Mouse (Mus musculus): ENCODE measurements around the gene Lrfn1.

Lrfn1 gene

DNA sequence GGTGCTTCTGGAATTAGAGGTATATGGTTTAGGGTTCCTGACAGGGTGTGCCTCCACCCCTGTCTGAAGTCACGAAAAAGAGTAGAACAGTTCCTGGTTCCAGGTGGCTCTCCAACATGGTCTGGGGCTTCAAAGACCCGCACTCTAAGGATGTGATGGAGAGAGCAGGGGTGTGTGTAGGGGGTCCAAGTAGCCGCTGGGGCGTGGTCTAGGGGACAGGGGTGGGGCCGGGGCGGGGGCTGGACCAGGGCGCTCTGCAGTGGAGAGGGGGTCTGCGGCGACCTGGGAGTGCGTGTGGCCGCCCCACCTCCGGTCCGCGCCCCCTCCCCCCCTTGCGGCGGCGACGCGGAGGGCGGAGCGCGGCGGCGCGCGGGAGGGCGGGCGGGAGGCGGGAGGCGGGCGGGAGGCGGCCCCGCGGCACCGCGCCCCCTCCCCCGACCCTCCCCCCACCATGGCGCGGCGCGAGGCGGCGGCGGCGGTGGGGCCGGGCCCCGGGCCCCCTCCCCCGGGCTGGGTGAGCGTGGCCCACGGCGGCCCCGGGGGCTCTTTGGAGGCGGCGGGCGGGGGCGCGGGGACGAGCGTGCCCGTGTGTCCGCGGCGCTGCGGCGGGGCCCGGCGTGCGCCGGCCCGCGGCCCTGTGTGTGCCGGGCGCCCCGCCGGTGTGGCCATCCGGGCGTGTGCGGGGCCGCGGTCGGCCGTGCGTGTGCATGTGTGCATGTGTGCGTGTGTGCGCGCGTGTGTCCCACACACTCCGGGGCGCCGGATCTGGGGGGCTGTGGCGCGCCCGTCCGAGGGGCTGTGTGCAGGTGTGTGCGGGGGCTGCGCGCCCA is at the start of gene Lrfn1:
TSS of gene Lrfn1 (plus strand) at position 450 of the 830 bp plus-strand sequence.
- in situ Hi-C loops (cut with MboI, MseI) = loop anchor here (5.0 kb wide), 2 partner anchors 76 to 141 kb away; no protein-coding TSS in a partner anchor

DNA sequence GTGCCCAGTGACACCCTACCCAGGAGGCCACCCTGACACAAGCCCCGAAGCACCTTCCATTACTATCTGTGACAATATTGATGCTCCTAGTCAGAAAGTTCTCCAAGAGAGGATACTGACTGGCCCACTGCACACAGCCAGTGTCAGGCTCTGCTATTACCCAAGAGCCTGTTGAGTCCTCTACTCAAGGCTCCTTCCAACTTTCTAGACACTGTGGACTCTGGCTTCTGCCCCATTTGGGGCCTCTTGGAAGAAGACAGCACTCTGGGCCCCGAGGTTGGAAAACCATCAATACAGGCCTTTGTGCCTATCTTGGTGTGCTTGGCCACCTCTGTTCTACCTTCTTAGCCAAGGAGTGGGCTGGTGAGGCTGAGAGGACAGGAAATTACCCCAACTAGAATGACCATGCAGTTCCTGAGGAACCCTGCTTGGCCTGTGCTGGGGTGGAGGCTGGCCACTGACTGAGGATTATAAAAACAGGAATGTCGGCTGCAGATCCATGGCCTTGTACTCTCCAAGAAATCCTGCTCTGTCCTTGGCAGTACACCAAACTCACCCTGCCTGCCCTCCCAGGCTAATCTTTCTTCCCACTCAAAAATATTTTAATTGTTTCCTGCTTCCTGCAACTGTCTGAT is 40.8 kb upstream of the Lrfn1 start:
- in situ Hi-C loops (cut with MboI, MseI) = no loop called here

DNA sequence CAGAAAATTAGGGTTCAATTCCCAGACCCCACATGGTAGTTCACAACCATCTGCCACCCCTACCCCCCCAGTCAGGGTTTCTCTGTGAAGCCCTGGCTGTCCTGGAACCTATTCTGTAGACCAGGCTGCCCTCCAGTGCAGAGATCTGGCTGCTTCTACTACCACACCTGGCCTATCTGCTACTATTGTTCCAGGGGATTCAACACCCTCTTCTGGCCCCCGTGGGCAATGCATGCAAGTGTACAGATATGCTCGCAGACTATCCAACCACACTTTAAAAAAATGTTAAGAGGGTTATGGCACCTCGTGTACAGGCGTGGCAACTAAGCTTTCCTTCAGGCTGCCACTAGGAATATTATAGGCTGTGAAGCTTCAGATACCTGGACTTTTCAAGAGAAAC is 39.0 kb upstream of the Lrfn1 start:
- in situ Hi-C loops (cut with MboI, MseI) = no loop called here

DNA sequence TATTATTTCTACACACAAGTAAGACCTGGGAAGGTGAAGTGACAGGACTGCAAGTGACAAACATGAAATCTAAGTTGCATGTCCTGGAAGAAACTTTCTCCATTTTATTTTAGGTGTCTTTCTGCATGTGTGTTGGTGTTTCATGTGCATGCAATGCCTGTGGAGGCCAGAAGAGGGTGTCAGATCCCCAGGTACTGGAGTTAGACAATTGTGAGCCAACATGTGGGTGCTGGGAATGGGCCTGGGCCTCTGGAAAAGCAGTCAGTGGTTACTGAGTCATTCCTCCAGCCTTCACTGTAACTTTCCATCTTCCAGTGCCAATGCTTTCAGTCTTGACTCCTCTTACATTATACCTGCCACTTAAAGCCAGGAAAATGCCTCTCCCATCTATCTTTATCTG is 34.4 kb upstream of the Lrfn1 start:
- in situ Hi-C loops (cut with MboI, MseI) = no loop called here

DNA sequence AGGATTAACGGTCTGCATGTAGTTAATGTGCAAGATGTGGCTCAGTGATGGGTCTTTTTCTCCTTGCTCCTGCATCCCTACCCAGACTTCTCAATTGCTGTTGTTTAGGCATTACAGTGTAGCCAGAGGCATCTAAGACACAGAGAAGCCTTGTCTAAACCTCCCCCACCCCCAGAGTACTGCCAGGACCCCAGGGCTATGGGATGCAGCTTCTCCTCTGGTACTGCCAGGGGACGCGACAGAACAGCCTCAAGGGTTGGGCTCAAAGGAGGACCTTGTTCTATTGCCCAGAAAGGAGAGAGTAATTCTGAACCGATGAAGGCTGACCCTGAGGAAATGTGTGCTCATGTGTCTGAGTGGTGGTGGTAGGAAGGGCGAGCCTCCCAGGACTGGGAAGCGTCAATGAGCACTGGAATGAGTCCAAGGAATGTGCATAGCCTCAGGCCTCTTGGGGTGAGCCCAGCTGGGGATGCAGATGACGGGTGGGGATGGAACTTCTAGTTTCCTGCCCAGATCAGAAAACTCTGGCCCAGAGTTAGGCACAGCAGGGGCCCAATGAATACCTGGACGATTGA is 33.6 kb upstream of the Lrfn1 start:
- in situ Hi-C loops (cut with MboI, MseI) = no loop called here

DNA sequence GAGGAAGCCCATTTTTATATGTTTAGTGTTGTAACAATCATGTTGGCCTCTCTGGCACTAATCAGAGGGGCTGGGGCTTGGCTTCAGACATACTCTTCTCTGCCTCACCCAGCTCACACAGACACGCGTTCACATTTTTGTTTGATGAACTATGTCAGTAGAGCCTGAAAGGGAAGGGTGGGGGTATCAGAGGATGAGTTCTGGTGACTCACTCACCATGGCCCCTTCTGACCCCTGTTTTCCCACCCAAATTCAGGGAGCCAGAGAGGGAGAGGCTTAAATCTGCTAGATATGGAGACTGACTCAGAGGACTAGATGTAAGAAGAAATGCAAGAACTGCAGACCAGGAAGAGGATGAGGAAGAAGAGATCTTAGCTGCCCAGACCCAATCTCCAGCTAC is 32.4 kb upstream of the Lrfn1 start:
- in situ Hi-C loops (cut with MboI, MseI) = no loop called here

DNA sequence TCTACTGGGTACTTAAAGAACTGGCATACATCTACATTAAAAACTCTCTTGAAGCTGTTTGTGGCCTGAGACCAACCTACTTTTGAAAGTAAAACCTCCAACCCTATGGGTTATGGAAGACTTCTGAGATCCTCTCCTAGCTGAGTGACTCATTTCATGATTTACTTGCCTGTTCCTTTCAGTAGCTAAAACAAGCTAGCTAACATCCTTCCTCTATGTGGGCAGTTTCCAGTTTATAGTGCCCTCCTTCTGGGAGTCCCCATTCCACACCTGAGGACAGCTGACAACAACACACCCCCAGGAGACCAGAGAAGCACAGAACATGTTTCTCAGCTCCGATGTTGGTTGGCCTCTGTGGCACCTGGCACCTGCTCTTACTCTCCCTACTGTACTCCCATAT is 28.8 kb upstream of the Lrfn1 start:
- in situ Hi-C loops (cut with MboI, MseI) = no loop called here

DNA sequence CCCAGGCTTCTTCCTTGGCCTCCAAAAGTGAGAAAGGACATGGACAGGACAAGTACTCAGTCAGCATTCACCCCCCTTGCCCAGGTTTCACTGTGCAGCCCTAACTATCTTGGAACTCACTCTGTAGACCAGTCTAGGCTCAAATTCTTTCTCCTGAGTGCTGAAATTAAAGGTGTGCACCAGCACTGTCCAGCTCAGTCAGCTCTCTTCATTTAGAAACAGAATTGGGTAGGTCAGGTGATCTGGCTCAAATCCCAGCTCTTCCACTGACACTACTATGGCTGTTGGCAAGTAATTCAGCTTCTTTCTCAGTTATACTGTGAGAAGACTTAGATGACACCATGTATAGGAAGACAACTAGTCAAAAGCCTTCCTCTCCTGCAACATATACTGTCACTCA is 24.0 kb upstream of the Lrfn1 start:
- in situ Hi-C loops (cut with MboI, MseI) = no loop called here

DNA sequence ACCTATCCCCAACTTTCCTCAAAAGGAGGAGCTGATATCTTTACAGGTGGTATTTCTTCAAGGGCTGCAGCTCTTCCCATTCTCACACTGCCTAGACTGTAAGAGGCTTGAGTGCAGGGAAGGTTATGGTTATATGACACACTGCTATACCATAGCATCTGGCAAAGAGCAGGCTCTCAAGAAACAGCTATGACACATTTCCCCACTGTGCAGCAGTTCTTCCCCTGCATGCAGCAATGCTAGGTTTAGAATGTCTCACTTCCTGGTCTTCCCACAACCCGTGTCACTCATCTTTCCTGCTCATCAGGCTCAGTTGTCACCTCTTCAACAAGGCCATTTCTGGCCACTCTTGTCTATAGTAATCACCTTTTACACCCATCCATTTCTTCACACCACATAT is 21.3 kb upstream of the Lrfn1 start:
- in situ Hi-C loops (cut with MboI, MseI) = no loop called here

DNA sequence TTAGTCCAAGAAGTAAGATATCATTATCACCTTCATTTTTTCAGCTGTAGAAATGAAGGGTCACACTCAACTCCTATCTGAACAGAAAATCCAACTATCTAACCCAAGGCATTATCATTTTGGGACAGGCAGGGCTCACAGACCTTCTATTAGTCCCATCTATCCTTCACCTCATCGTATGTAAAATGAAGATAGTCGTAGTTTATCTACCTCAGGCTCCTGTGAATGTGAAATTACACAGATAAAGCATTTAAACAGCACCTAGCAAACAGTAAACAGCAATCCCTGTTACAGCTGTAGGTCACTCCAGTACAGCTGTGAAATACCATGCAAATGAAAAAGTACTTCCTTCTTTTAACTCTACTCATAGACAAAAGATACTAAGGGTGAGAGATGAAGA is 19.5 kb upstream of the Lrfn1 start:
- in situ Hi-C loops (cut with MboI, MseI) = no loop called here

DNA sequence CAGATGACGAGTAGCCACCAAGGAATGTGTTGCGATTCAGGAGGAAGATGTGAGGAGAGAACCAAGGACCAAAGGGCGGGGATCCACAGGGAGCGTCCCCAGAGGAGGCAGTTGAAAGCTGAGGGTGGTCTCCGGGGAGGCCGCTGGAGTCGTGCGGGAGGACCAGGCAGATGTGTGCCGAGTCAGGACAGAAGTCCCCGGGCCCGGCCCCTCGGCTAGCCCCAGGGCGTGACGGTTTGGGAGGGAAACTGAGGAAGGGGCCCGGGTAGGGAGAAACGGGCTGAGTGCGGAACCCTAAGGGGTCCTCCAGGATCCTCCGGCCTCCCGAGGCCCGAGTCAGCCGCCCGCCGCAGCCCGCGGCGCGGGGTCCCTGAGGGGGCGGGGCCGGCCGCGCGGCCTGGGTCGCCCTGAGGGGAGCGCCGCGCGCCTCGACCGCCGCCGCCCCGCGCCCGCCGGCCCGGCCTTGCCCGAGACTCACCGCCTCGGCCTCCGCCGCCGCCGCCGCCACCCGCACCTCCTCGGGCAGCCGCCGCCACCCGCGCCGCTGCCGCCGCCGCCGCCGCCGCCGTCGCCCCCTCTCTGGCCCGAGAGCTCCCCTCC is 16.0 kb upstream of the Lrfn1 start:
- in situ Hi-C loops (cut with MboI, MseI) = no loop called here

DNA sequence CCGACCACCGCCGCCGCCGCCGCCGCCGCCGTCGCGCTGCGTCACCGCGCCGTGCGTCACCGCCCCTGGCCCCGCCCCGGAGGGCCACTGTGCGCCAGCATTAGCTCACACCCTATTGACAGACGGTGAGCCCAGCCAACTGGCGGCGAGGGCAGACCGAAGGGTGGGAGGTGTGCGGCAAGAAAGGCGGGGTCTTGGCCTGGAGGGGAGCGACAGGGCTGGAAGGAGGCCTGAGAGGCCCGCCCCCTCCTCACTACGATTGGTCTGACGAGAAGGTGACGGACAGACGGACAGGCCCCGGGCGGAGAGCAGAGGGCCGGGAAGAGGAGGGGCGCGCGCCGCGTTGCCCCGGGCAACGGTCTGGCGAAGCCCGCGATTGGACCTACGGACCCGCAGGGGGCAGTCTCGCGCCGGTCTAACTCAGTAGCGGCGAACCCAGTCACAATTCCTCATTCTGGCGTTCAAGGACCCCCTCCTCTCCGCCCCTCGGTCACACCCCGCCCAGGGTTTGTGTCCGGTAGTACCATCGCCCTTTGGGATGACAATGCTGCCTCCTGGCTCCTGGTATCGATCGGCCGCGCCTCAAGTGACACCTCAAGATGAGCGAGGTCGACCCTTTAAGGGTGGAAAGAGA is 15.4 kb upstream of the Lrfn1 start:
- in situ Hi-C loops (cut with MboI, MseI) = no loop called here

DNA sequence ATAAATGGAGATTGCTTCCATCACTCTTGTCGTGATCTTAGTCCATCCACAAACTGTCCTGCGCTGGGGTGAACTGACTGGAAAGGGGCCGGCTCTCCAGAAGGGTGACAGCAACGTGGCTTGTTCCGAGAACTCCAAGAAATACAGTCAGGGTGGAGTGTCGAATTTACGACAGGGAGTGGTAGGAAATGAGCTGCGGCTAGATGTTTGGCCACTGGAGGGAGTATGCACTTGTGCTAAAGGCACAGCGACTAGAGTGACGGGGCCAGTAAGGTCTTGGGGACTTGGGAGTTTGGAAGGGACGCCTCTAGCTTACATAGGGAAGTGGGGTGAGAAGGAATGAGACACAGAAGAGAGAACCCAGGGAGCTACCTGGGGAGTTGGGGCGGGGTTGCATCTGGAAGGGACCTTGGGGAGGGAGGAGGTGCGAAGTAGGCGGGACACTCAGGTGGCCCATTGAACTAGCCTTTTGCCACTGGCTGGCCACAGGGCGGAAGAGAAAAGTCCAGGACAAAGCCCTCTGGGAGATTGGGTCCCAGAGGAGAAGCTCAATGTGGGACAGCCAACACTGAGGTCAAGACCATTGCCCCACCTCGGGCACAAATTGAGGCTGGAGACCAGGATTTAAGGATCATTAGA is 14.7 kb upstream of the Lrfn1 start, which contains the start of gene Gmfg:
TSS of gene Gmfg (plus strand) at position 516 of the 639 bp plus-strand sequence.
- in situ Hi-C loops (cut with MboI, MseI) = no loop called here

DNA sequence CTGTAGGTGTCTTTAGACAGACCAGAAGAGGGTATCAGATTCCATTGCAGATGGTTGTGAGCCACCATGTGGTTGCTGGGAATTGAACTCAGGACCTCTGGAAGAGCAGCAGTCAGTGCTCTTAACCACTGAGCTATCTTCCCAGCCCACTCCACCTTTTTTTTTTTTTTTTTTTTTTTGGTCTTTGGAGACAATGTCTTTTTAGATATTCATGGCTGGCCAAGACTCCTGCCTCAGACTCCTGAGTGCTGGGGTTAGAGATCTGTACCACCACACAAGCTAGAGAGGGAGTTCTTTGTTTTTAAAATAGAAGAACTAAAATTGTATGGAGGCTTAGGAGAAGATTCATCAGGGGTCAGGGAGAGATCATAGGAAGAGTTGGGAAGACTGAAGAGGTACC is 13.8 kb upstream of the Lrfn1 start:
- in situ Hi-C loops (cut with MboI, MseI) = no loop called here

DNA sequence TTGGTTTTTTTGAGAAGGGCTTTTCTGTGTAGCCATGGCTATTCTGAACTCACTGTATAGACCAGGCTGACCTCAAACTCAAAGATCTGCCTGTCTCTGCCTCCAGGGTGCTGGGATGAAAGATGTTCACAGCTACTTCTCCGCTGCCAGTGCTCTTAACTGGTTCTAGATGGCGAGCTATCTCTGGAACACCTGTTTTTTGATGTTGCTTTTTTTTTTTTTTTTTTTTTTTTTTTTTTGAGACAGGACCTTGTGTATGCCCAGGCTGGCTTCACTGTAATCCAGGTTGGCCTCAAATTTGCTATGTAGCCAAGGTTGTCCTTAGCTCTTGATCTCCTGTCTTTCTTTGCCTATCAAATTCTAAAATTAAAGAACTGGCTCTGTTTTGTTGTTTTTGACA is 13.0 kb upstream of the Lrfn1 start:
- in situ Hi-C loops (cut with MboI, MseI) = no loop called here

DNA sequence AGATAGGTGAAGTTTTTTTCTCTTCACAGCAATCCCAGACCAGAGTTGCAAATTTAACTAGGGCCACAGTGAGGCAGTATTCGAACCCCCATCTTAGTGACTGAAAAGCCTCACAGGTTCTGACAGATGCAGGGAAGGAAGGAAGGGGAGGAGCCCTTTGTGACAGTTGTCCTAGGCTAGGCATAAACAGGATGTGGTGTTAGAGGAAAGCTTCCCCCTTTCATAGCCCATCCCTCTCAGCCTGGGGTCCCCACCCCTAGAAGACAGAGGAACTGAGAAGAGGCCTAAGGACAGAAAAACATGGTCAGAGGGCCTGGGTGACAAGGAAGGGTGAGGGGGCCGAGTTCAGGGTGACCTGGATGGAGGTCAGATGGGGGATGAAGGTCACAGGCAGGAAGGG is 11.0 kb upstream of the Lrfn1 start:
- in situ Hi-C loops (cut with MboI, MseI) = no loop called here

DNA sequence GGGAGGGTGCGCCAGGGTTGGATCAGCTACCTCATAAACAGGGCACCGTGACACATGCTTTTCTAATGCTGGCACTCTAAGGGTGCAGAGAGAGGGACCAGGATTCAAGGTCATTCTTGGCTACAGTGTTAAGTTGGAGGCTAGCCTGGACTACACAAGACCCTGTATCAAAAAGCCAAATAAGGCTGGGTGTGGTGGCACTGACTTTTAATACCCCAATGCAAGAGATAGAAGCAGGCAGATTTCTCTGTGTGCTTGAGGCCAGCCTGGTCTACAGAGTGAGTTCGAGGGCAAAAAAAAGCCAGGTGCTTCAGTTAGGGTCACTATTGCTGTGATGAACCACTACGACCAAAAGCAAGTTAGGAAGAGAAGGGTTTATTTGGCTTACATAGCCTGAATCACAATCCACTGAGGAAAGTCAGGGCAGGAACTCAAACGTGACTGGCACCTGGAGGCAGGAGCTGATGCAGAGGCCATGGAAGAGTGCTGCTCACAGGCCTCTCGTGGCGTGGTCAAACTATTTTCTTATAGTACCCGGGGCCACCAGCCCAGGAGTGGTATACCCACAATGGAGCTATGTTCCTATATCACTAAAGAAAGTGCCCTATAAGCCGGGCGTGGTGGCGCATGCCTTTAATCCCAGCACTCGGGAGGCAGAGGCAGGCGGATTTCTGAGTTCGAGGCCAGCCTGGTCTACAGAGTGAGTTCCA is 9.8 kb upstream of the Lrfn1 start:
- in situ Hi-C loops (cut with MboI, MseI) = no loop called here

DNA sequence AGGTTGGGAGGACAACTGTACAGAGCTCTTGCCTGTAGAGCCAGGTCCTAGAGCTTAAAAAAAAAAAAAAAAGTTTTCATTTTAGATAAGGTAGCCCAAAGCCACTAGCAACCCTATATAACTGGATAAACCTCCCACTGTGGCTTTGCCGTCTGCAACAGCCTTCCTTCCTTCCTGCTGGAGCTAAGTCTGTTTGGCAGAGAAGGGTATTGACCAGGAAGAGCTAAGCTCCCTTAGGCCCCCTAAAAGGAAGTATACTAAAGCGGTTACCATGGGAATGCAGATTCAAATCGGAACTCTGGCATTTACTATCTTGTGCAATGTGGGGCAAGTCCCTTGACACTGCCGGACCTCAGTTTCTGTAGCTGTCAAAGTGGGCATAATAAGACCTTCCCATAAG is 9.1 kb upstream of the Lrfn1 start:
- in situ Hi-C loops (cut with MboI, MseI) = no loop called here

DNA sequence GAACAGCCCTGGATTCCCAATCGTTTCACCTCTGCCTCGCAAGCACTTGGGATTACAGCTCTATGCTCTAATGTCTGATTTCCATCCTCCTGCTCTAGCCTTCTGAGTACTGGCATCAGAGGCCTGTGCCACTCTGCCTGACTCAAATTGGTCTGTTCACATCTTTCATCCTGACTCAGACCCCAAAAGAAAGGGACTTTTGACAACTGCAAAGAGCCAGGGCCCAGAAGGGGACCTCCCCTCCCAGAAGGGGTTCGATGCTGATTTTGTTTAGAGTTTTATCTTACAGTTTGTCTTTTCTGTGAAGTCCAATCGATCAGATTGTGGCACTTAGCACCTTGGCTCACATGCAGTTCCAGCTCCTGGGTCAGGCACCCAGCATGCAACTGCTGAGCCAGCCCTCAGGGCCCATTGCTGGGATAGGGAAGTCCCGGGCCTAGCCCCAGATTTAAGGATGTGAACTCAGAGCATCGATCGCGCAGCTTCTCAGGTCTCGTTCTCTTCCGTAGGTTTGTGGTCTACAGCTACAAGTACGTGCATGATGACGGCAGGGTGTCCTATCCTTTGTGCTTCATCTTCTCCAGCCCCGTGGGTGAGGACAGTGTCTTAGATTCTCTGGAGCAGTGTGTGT is 7.3 kb upstream of the Lrfn1 start:
- in situ Hi-C loops (cut with MboI, MseI) = no loop called here

DNA sequence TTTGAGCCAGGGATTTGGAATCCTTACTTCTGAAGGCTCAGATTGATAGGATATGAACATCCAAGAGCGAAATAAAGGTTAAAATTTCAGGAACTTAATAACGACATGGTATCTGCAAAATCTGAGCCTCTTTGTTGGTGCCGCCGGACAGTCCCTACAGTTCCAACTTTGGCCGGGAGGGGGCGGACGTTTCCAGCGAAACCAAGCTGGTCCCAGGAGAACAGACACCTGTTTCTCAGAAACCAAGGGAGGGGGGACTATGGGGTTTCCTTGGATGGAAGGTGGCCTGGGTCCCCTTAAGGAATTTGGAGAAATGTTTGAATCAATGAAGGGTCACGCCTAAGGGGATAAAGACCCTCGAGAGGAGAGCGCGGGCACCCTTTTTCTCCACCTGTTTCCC is 5.3 kb upstream of the Lrfn1 start:
- in situ Hi-C loops (cut with MboI, MseI) = no loop called here

Measured in T-helper 1 cell (primary cell).